Mouse (Mus musculus) CD4-positive, CD25-positive, alpha-beta regulatory T cell, adult 2 months (primary cell): ENCODE measurements around the gene Lamp1.
A peak's percentile ranks its signal among the peaks of the same experiment; 100 is the strongest.

Experiments
- DNase-seq: peaks from one replicate; pipeline ENCODE4 v3.0.0-alpha.2; 2012; ENCODE audit warnings: low read depth, low spot score

The Lamp1 gene

GRCm38 (mm10) chr8:13158718-13159376, at the start of gene Lamp1:
Gene Lamp1, plus strand, starts transcription at chr8:13159161.
- peak; percentile 98 for DNase-seq

- DNase-seq: no peak
Measured at GRCm38 (mm10) chr8:13109416-13109960, 49.5 kb upstream of the Lamp1 start.

GRCm38 (mm10) chr8:13111917-13112316, 47.0 kb upstream of the Lamp1 start:
- no peak for DNase-seq

- no peak for DNase-seq
Measured at GRCm38 (mm10) chr8:13113232-13113631, 45.7 kb upstream of the Lamp1 start.

- no peak for DNase-seq
Measured at GRCm38 (mm10) chr8:13117096-13117495, 41.9 kb upstream of the Lamp1 start.

- no peak for DNase-seq
Measured at GRCm38 (mm10) chr8:13118516-13118915, 40.4 kb upstream of the Lamp1 start.

- DNase-seq: no peak
Measured at GRCm38 (mm10) chr8:13120882-13121665, 37.9 kb upstream of the Lamp1 start.

- DNase-seq: no peak
Measured at GRCm38 (mm10) chr8:13122887-13123421, 36.0 kb upstream of the Lamp1 start.

GRCm38 (mm10) chr8:13124897-13125296, 34.1 kb upstream of the Lamp1 start:
- no peak for DNase-seq

- peak; percentile 81 for DNase-seq
Measured at GRCm38 (mm10) chr8:13132220-13132619, 26.7 kb upstream of the Lamp1 start.

- no peak for DNase-seq
Measured at GRCm38 (mm10) chr8:13139641-13140182, 19.2 kb upstream of the Lamp1 start.

GRCm38 (mm10) chr8:13141681-13142080, 17.3 kb upstream of the Lamp1 start:
- no peak for DNase-seq

GRCm38 (mm10) chr8:13148476-13148875, 10.5 kb upstream of the Lamp1 start:
- DNase-seq: no peak

GRCm38 (mm10) chr8:13149287-13149686, 9.7 kb upstream of the Lamp1 start:
- no peak for DNase-seq

- no peak for DNase-seq
Measured at GRCm38 (mm10) chr8:13149866-13150265, 9.1 kb upstream of the Lamp1 start.

- DNase-seq: no peak
Measured at GRCm38 (mm10) chr8:13150929-13151328, 8.0 kb upstream of the Lamp1 start.

- no peak for DNase-seq
Measured at GRCm38 (mm10) chr8:13154099-13154498, 4.9 kb upstream of the Lamp1 start.

- no peak for DNase-seq
Measured at GRCm38 (mm10) chr8:13155358-13155757, 3.6 kb upstream of the Lamp1 start.

- DNase-seq: no peak
Measured at GRCm38 (mm10) chr8:13156327-13157097, 2.4 kb upstream of the Lamp1 start.

GRCm38 (mm10) chr8:13159377-13159881, 468 bp downstream of the Lamp1 start:
- no peak for DNase-seq

GRCm38 (mm10) chr8:13160691-13161090, 1.7 kb downstream of the Lamp1 start:
- DNase-seq: no peak
